Mouse (Mus musculus) left cerebral cortex, adult 18-20 months (tissue): ENCODE data around the gene Mfsd14a. TPM values are rescaled to one million over a fixed set of nuclear protein-coding genes. Genes with fewer than 3 reads are reported as not detected.

Source experiments
- DNase-seq, 2 experiments: peaks; one replicate each; pipeline ENCODE4 v3.0.0; 2021 to 2022; ENCODE audit warnings: low spot score in 2 of 2, mixed read lengths in 1 of 2
- total RNA-seq, 2 experiments: library from RNA; stranded (reverse); gene quantifications; 2 replicates each; pipeline ENCODE4 v1.2.3; 2021

Gene Mfsd14a
- total RNA-seq, 2 experiments from 2014 or later, result 52.7 to 57.1 TPM

GRCm38 (mm10) chr3:116653278-116653945 is 9.1 kb downstream of the Mfsd14a start:
- DNase-seq, result no peak

GRCm38 (mm10) chr3:116652033-116652446 is 10.4 kb downstream of the Mfsd14a start:
- no peak for DNase-seq

- DNase-seq, result no peak
Measured at GRCm38 (mm10) chr3:116650698-116651097, 11.8 kb downstream of the Mfsd14a start.

GRCm38 (mm10) chr3:116648805-116649204 is 13.7 kb downstream of the Mfsd14a start:
- DNase-seq, result no peak

GRCm38 (mm10) chr3:116646387-116646786 is 16.1 kb downstream of the Mfsd14a start:
- DNase-seq, result no peak

- DNase-seq, result no peak
Measured at GRCm38 (mm10) chr3:116642373-116642772, 20.1 kb downstream of the Mfsd14a start.

GRCm38 (mm10) chr3:116641811-116642371 is 20.6 kb downstream of the Mfsd14a start:
- no peak for DNase-seq

- DNase-seq, result no peak
Measured at GRCm38 (mm10) chr3:116640024-116640423, 22.5 kb downstream of the Mfsd14a start.

GRCm38 (mm10) chr3:116638572-116638971 is 23.9 kb downstream of the Mfsd14a start:
- DNase-seq, result no peak

GRCm38 (mm10) chr3:116637693-116638476 is 24.6 kb downstream of the Mfsd14a start:
- DNase-seq, result no peak

GRCm38 (mm10) chr3:116635799-116636198 is 26.7 kb downstream of the Mfsd14a start:
- no peak for DNase-seq

GRCm38 (mm10) chr3:116634853-116635252 is 27.6 kb downstream of the Mfsd14a start:
- no peak for DNase-seq

- DNase-seq, result no peak
Measured at GRCm38 (mm10) chr3:116634091-116634490, 28.4 kb downstream of the Mfsd14a start.

GRCm38 (mm10) chr3:116632971-116633370 is 29.5 kb downstream of the Mfsd14a start:
- no peak for DNase-seq

GRCm38 (mm10) chr3:116631459-116631858 is 31.0 kb downstream of the Mfsd14a start:
- DNase-seq, result no peak

- DNase-seq, result no peak
Measured at GRCm38 (mm10) chr3:116622641-116623040, 39.8 kb downstream of the Mfsd14a start.

GRCm38 (mm10) chr3:116620636-116621370 is 41.7 kb downstream of the Mfsd14a start:
- no peak for DNase-seq

- no peak for DNase-seq
Measured at GRCm38 (mm10) chr3:116618855-116619254, 43.6 kb downstream of the Mfsd14a start.

- no peak for DNase-seq
Measured at GRCm38 (mm10) chr3:116615318-116616068, 47.0 kb downstream of the Mfsd14a start.

- DNase-seq, result no peak
Measured at GRCm38 (mm10) chr3:116614295-116614892, 48.1 kb downstream of the Mfsd14a start, which contains the start of gene Trmt13. TSS of gene Trmt13 (minus strand) at chr3:116614587.
